Mouse (Mus musculus): Measurements from ENCODE around the gene Eno2.

GRCm38 (mm10) chr6:124744755-124745321 lies 24.6 kb downstream of the Eno2 start:
- no peak for TF ChIP-seq GATA1 (IDR thresholded peaks at IDR 0.05; ENCODE audit: borderline replicate concordance, low read length)
- no peak for TF ChIP-seq FLI1 (IDR thresholded peaks at IDR 0.05; ENCODE audit: low read length)
